Mouse (Mus musculus) megakaryocyte, embryonic 14.5 days (primary cell): Measurements from ENCODE around the gene Ift52.

Source experiments
- FLI1 ChIP-seq: IDR thresholded peaks from 2 replicates; pipeline ENCODE4 v1.6.1; 2012; ENCODE audit warnings: low read length, inconsistent platforms, mixed read lengths
- GATA1 ChIP-seq: IDR thresholded peaks from 3 replicates; pipeline ENCODE4 v1.6.1; 2012; ENCODE audit warnings: mixed read lengths, low read length, inconsistent platforms, borderline replicate concordance

GRCm38 (mm10) chr2:163061203-163062118 is 44.3 kb downstream of the Ift52 start:
- no peak for TF ChIP-seq FLI1
- TF ChIP-seq GATA1, result no peak
